Mouse (Mus musculus) G1E (cell line): Measurements from ENCODE around the gene Gm17428.

Experiments
- CTCF ChIP-seq: IDR thresholded peaks from 2 replicates; pipeline ENCODE4 v1.5.1; 2012; ENCODE audit warnings: low read depth, low read length, inconsistent platforms, mixed read lengths
- GATA1 ChIP-seq: IDR thresholded peaks from 2 replicates; pipeline ENCODE4 v1.6.1; 2012; ENCODE audit warnings: borderline replicate concordance, low read length, inconsistent platforms, mixed read lengths
- GATA2 ChIP-seq: IDR thresholded peaks from 2 replicates; pipeline ENCODE4 v1.6.1; 2012; ENCODE audit warnings: low read depth, low read length, inconsistent platforms, borderline replicate concordance
- POLR2AphosphoS5 ChIP-seq: IDR thresholded peaks from 2 replicates; pipeline ENCODE4 v1.6.1; 2012; ENCODE audit warnings: low read depth, low read length, inconsistent platforms; ENCODE audit not compliant: insufficient replicate concordance
- TAL1 ChIP-seq: conservative IDR thresholded peaks from 2 replicates; pipeline ENCODE4 v1.6.1; 2012; ENCODE audit warnings: low read depth, low read length, inconsistent platforms, mixed read lengths

GRCm38 (mm10) chr14:54937361-54938182, 39.2 kb upstream of the Gm17428 start:
- no peak for TF ChIP-seq CTCF
- TF ChIP-seq GATA1: no peak
- no peak for TF ChIP-seq TAL1
- TF ChIP-seq GATA2: no peak
- TF ChIP-seq POLR2AphosphoS5: no peak
